Mouse (Mus musculus) thymus, adult 2 months (tissue): ENCODE measurements around the gene Il15ra.

Source experiments
- CTCF ChIP-seq: fragments of 200-500 bp; IDR thresholded peaks from 2 replicates; pipeline ENCODE4 v1.5.1; 2012; ENCODE audit warnings: mild to moderate bottlenecking, control low read depth, low read length, moderate library complexity, borderline replicate concordance; ENCODE audit not compliant: control insufficient read depth, poor library complexity, insufficient read depth; ENCODE audit errors: extremely low read depth
- POLR2A ChIP-seq: fragments of 200-500 bp; IDR thresholded peaks from 2 replicates; pipeline ENCODE4 v1.6.1; 2012; ENCODE audit warnings: mild to moderate bottlenecking, low read length, control low read depth, moderate library complexity; ENCODE audit not compliant: control insufficient read depth, poor library complexity, insufficient read depth; ENCODE audit errors: extremely low read depth

- TF ChIP-seq POLR2A (no peak), CTCF (no peak)
Observed at GRCm38 (mm10) chr2:11772401-11772800, 67.3 kb downstream of the Il15ra start.
